Mouse (Mus musculus): Measurements from ENCODE around the gene Gm45844.

GRCm38 (mm10) chr7:7185897-7186296 lies 92.2 kb downstream of the Gm45844 start:
- no peak for TF ChIP-seq CTCF (IDR thresholded peaks at IDR 0.05; ENCODE audit: low read depth, low read length)
- TF ChIP-seq POLR2A (IDR thresholded peaks at IDR 0.05; ENCODE audit: borderline replicate concordance, low read depth, low read length): no peak
